Mouse (Mus musculus) small intestine, adult 2 months (tissue): ENCODE measurements around the gene Bspry.

ENCODE experiments used
- CTCF ChIP-seq: fragments of 200-500 bp; IDR thresholded peaks from 2 replicates; pipeline ENCODE4 v1.5.1; 2012; ENCODE audit warnings: low read depth, mild to moderate bottlenecking, control low read depth, inconsistent platforms, low read length, moderate library complexity, mixed read lengths; ENCODE audit not compliant: insufficient replicate concordance, insufficient read length; ENCODE audit errors: extremely low read depth
- POLR2A ChIP-seq: fragments of 200-500 bp; IDR thresholded peaks from 2 replicates; pipeline ENCODE4 v1.6.1; 2012; ENCODE audit warnings: low read depth, mild to moderate bottlenecking, control low read depth, inconsistent platforms, low read length, moderate library complexity

- TF ChIP-seq POLR2A, result no peak
- no peak for TF ChIP-seq CTCF
Observed at GRCm38 (mm10) chr4:62509946-62510345, 30.1 kb downstream of the Bspry start.
